Mouse (Mus musculus): ENCODE results near the gene Padi2.

Padi2 gene

GRCm38 (mm10) chr4:140925648-140926047 is 19.5 kb downstream of the Padi2 start:
- no peak for DNase-seq

GRCm38 (mm10) chr4:140928349-140928748 is 22.2 kb downstream of the Padi2 start:
- DNase-seq = no peak

GRCm38 (mm10) chr4:140929745-140930144 is 23.6 kb downstream of the Padi2 start:
- no peak for DNase-seq

GRCm38 (mm10) chr4:140930900-140931470 is 24.8 kb downstream of the Padi2 start:
- peak; percentile 34 for DNase-seq

GRCm38 (mm10) chr4:140935643-140936042 is 29.5 kb downstream of the Padi2 start:
- DNase-seq = no peak

GRCm38 (mm10) chr4:140944356-140944755 is 38.2 kb downstream of the Padi2 start:
- DNase-seq = no peak

GRCm38 (mm10) chr4:140944961-140945442 is 38.9 kb downstream of the Padi2 start:
- DNase-seq = no peak

- DNase-seq = no peak
These were observed 39.4 kb downstream of the Padi2 start for GRCm38 (mm10) chr4:140945571-140945970.

- DNase-seq = no peak
These were observed 39.9 kb downstream of the Padi2 start for GRCm38 (mm10) chr4:140946048-140946447.

- no peak for DNase-seq
These were observed 40.5 kb downstream of the Padi2 start for GRCm38 (mm10) chr4:140946580-140947205.

GRCm38 (mm10) chr4:140947487-140948440 is 41.6 kb downstream of the Padi2 start:
- no peak for DNase-seq

- DNase-seq = no peak
These were observed 42.3 kb downstream of the Padi2 start for GRCm38 (mm10) chr4:140948481-140948880.

GRCm38 (mm10) chr4:140949052-140949451 is 42.9 kb downstream of the Padi2 start:
- no peak for DNase-seq

GRCm38 (mm10) chr4:140949616-140950015 is 43.5 kb downstream of the Padi2 start:
- DNase-seq = no peak

- DNase-seq = no peak
These were observed 44.4 kb downstream of the Padi2 start for GRCm38 (mm10) chr4:140950574-140950973.

GRCm38 (mm10) chr4:140951861-140952641 is 45.9 kb downstream of the Padi2 start:
- no peak for DNase-seq

GRCm38 (mm10) chr4:140957131-140957702 is 51.1 kb downstream of the Padi2 start:
- no peak for DNase-seq

- DNase-seq = peak; percentile 70
These were observed 51.6 kb downstream of the Padi2 start for GRCm38 (mm10) chr4:140957725-140958124.

- no peak for DNase-seq
These were observed 52.2 kb downstream of the Padi2 start for GRCm38 (mm10) chr4:140958319-140958718.

GRCm38 (mm10) chr4:140959128-140959679 is 53.1 kb downstream of the Padi2 start:
- no peak for DNase-seq

GRCm38 (mm10) chr4:140959715-140960479 is 53.8 kb downstream of the Padi2 start:
- no peak for DNase-seq

Measured in liver (tissue).